Mouse (Mus musculus) right cerebral cortex, adult 2 months (tissue): Measurements from ENCODE around the gene Arnt2.

Source experiments
- DNase-seq, 2 experiments: peaks; one replicate each; pipeline ENCODE4 v3.0.0; 2021 to 2022; ENCODE audit warnings: low spot score in 2 of 2

Arnt2 gene

DNA sequence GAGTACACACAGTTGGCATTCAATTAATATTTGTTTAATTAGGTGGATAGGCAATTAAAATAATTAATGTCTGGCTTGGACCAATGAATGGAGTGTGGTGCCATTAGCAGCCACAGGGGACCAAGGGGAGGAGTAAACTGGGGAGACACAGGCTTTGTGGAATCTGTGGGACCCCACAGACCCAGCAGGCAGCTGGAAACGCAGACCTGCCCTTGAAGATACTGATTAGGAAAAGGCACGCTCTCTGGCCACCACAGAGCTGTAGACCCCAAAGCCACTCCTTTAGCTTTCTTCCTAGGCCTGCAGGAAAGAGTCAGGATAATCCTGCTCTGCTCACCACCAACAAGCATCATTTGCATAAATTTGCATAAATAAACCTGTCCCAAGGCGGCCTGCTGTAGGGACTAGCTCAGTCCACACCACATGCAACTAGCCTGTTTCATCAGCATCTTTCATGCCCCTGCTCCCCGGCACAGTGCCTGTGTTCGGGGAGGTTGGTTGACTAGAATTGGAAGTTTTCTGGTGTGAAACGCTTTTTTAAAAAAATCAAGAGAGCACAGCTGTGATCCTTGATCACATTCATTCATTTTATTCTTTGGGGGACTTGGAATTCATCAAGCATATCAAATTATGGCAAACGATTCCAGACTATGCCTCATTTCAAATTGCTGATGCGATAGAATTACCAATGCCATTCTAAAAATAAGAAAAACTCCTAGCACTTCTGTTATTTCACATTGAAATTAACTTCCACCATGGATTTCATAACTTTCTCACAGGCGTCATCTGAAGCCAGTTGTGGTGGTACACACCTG lies 8.1 kb downstream of the Arnt2 start:
- DNase-seq = no peak

DNA sequence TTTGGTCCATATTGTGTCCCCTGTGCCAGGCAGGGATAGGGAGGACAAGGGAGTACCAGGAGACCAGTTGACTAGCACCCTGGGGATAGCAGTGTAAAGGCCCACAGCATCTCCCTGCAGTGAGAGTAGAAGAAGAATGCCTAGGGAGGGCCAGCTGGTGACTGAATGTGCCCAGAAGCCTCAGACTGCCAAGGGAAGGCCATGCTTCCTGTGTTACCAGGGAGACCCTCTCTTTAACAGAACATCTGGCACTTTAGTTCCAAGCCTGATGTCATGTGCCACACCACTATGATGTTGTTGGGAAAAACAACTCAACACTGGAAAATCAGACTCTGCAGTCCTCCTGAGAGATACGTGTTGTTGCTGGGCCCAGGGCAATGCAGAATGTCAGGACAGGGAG lies 12.7 kb downstream of the Arnt2 start:
- no peak for DNase-seq

DNA sequence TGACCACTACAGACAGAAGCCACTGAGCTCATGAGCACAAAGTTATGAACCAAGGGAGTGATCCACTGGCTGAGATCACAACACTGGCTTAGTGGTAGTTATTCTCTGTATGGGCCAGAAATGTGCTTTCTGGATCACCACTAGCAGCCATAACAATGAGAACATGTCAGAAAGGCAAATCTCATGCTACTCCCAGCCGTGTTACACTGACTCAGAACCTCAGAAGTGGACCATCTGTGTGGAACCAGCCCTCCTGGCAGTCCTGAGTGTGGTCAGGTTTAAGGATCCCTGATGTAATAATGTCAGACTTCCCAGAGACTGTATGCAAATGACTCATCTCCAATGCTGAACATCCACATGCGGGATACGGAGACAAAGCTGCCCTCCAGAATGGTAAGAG lies 13.4 kb downstream of the Arnt2 start:
- DNase-seq = no peak

DNA sequence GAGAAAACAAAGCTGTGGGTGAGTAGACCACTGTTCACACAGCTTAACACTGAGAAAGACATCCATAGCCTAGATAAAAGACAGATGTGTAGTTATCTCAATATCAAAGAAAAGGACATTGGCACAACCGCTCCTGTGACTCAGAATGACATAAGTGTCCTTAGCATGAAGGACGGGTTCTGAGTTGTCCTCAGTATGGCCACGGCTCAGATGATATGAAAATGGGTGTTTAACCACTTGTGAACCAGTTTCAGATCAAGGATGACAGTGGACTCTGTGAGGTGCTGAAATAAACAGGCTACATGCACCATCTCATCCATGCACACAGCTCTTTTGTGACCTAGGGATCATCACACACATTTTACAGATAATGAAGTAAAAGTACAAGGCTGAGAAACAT lies 22.1 kb downstream of the Arnt2 start:
- no peak for DNase-seq

DNA sequence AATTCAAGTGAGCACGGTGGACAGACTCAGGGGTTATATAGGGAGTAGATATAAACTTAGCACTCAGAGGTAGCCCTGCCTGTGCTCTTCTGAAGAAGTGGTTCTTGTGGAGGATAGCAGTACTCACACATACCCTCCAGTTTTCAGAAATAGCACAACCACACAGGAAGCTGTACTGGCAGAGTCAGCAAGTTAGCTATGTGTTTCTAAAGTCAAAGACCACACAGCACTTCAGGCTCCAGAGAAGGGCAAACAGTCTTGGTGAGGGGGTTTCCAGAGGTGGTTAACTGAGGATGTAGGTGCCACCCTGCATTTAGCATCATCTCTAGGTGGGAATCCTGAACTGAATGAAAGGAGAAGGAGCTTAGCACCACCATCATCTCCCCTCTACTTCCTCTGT lies 23.5 kb downstream of the Arnt2 start:
- no peak for DNase-seq

DNA sequence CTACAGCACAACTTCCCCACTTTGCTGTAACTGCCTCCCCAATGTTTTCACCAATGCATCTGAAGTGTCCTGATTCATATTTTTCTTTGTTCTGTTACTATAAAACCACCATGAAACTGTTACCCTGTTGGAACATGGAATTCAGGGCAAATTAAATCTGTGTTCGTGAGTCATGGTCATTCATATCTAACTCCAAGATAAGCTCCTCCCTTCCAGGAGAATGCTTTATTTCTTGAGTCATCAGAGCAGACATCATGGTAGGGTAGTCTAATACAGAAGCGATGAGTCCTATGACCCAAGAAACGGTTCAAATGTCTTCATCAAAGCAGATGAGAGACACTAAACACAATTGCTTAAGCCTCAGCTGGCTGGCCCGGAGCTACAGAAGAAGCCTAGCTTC lies 25.2 kb downstream of the Arnt2 start:
- DNase-seq = no peak

DNA sequence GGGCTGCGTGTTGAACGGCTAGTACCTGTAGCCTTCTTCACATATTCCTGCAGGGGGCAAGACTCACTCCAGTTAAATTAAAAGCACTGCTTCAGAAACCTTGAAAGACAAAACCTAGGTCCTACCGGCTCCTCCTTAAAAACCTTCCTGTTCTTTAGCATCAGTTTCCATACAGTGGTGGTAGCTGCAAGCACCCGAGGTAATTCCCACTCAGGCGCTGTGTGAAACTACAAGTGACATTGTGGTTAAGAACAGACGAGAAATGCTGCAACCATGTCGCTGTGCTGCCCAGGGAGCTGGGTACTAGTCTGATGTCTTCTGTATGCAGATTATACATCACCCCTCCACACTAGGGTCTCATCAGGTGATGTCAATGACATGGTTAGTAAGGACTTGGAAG lies 25.9 kb downstream of the Arnt2 start:
- no peak for DNase-seq

DNA sequence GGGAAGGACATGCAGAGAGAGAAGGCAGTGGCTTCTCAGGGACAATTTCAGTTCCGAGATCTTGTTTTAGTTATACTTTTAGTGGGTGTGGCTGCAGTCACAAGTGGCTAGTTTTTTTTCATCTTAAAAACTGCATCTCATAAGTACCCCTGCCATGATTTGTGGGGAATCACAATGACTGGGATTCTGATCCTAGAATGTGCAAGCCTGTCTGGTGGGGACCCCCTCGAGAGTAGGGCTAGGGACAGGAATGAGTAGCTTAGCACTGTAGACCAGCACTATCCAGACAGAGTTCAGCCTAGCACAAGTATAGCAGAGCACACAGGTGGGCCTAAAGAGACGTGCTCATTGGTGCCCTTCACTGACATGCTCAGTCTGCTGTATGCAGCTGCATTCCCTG lies 27.6 kb downstream of the Arnt2 start:
- DNase-seq = no peak

DNA sequence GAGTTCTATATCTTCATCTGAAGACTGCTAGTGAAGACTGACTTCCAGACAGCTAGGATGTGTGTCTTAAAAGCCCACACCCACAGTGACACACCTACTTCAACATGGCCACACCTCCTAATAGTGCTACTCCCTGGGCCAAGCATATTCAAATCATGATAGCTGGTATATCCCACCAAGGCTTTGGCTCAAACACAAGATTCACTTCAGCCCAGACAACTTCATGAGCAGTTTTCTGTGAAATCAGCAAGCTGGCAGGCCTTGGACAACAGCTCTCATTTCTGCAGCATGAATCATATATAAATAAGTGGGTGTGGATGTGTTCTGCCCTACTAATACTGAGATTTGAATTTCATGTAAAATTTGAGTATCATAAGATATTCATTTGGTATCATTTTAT lies 29.2 kb downstream of the Arnt2 start:
- no peak for DNase-seq

DNA sequence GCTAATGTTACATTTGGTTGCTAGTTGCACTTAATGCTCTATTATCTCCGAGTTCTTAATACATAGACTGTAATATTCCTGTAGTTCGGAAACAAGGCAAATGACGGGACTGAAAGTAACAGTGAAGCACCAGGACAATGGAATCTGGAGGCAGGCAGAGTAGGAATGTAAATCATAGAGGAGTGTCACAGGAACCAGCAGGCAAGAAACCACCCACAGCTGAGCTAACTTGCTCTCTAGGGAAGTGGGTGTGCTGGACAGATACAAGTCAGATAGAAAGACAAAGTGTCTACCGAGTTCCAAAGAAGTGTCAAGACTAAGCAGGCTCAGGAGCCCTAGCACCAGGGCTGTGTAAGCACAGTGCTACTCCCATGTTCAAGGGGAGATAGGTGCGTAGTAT lies 32.6 kb downstream of the Arnt2 start:
- no peak for DNase-seq

DNA sequence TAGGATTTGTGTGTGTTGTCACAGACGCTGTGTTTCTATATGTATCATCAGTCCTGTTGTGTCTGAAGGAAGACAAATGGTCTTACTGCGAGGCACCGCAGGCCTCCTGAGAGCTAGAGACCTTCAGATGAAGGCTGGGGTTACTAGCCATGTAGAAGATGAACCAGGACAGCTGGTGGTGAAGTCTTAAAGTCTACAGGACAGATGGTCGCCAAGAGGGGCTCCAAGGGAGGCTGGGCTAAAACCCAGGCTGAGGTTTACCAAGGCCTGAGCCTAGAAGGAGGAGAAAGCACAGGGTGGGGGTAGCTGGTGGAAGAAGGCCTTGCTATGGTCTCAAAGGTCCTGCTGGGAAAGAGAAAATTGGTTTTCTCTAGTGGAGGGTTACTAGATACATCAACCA lies 36.3 kb downstream of the Arnt2 start:
- DNase-seq = no peak

DNA sequence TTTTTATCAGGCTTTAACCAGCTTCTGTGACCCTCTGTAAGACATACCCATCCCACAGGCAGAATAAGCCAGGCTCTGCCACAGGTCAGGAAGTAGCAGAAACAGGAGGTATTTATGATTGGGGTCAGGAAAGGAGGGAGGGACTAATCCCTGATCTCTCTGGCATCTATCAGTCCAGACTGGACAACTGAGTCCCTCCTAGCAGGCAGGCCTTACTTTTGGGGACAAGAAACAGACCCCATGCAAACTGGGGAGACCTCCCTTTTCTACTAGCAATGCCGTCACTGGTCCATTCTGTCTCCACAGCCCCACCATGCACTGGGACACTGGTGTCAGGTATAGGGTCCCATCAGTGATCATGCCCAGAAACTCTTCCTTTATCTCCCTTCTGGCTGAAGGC lies 37.1 kb downstream of the Arnt2 start:
- no peak for DNase-seq

DNA sequence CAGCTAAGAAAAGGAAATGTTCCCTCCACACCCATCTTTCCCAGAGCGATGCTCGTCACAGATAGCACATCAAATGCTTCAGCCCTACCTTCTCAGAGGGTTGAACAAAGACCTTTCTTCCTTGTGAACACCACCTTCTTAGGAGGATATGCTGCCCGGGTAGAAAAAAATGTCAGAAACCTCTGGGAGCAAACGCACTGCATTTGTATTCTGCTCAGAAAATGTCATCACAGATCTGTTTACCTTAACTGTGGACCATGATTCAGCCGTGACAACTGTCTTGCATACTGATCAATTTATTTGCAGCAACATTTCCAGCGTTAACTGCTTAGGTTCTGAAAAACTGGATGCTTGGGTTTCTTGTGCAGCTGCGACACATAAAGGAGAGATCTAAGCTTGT lies 37.7 kb downstream of the Arnt2 start:
- DNase-seq = no peak

DNA sequence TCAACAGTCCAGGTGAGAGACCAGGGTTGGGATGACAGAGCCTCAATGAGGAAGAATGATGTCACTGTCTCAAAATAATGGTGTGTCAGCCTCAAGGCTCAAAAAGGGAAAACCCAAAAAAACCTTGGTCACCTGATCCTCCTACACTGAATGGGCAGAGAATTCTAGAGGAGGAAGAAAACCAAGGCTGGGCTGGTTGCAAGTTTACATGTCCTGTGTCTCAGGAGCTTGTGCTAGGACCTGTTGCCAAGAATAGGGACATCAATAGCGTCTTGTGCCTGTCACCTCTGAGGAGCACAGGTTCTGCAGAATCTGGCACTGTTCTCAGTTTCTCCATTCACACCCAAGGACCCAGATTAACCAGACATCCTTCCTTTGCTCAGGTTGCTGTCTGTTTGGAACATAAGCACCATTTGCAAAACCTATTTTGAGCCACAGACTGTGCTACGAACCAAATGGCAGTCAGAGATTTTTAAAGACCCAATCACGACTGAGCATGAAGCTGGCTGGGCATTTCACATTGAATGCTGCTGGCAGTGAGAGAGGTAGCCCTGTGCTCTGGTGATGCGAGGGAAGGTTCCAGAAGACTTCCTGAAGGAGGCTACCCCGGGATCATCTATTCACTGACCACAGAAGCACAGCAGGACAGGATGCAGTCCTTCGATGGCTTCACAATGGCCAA lies 38.9 kb downstream of the Arnt2 start:
- DNase-seq = peak; percentile 54 to 71

DNA sequence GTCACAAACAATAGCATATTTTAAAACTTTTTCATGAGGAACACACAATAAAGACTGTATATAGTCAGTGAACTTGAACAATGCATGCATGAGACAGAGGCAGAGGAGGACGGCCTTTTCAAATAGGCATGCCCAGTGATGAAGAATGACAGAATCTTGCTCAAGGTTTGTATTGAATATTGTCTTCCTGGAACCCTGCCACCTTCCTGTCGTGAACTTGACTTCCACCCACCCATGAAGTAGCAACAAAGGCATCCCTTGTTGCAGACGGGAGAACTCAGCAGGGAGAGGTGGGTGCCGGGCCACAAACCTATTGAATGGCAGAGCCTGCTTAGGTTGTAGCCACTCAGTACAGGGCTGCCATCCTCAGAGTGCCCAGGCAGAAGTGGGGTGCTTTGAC lies 43.7 kb downstream of the Arnt2 start:
- DNase-seq = no peak

DNA sequence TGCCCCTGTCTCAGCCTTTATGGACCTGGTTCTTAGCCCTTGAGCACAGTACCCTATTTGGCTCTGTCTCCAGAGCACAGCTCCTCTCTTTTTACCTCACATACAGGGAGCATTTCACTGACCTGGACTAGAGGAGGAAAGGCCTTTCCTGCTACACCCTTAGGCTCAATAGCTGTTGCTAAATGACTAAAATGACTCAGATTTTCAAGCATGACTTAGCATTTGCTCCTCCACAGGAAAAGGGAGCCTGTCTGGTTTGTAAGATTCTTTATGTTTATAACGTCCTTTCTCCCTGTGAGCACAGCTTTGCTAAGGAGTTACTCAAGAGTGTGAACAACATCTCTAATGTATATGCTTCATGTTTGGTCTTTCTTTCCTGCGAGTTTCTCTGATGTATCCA lies 47.3 kb downstream of the Arnt2 start:
- DNase-seq = no peak

DNA sequence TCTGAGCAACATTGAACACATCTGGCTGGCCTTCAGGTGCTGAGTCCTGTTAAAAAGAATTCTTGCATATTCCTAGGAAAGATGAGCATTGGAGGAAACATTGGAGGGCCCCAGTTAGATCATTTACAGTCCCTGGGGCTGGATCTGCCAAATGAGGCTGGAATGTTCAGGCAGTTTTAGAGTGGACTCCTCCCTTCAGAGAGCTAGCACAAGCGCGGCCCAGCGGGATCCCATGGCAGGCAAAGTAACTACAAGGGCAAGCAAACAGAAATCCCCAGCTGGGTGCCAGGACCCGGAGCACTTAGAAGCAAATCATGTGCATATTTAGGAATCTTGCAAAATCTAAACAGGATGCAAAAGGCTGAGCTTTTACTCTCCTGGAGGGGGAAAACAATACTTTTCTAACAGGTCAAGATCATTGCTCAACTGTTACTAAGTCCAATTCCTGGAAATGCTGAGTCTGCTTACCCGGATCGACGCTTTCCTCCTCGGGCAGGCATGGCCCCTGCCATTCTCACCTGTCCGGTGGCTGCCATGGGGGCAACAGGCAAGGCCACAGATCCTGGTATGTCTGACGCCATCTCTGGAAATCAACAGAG lies 48.8 kb downstream of the Arnt2 start:
- DNase-seq = no peak

DNA sequence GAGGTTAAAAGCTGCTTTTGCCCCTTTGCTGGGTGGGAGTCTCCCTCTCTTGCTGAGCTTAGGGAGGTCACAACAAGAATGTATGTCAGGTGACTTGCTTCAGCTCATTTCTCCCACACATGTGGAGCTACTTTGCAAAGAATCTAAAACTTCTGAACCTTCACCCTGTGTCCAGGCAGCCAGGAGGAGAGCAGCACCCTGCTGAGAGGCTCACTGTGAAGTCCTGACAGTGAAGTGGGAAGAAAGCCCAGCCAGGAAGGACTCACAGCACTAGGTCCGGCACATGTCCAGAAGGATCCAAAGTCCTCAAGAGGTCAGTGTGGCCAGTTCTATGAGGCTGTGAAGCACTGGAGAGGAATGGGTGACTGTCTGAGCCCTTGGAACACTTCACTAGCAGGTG lies 51.5 kb downstream of the Arnt2 start:
- DNase-seq = no peak

DNA sequence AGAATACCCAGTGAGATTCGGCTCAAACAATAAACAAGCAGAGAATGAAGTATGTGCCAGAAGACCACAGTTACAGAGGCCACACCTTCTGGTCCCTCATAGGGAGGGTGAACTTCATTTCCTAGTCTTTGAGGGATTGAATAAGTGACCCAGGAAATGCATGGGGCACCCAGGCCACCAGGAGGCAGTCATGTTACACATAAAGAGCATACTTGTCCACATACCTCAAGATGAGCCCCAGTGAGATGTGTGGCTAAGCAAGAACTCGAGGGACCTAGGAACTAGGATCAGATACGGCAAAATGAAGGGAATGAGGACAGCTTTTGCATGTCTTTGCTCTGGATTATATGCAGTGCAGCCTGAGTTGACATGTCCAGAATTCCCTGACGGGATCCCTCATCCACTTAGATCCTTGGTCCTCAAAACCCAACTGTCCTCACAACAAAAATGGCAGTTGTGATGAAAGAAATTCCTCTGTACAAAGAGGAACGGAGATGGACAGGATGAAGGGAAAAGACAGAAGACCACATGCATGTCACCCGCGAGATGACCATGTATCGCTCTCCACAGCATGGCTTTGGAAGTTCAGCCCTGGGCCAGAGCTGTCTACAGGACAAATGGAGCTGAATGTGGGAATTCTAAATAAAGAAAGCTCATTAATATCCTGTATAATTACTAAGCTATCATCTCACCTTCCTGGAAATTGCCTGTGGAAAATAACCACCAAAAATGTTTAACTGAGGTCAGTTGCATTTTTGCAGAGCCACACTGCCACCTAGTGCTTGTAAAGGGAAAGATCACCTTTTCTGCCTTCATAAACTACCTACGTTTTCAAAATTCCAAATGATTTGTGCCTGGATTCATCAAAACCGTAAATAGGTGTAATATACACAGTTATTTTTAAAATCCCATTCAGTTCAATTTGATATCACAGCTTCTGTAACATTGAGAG lies 54.1 kb downstream of the Arnt2 start:
- DNase-seq = peak; percentile 67 to 75

DNA sequence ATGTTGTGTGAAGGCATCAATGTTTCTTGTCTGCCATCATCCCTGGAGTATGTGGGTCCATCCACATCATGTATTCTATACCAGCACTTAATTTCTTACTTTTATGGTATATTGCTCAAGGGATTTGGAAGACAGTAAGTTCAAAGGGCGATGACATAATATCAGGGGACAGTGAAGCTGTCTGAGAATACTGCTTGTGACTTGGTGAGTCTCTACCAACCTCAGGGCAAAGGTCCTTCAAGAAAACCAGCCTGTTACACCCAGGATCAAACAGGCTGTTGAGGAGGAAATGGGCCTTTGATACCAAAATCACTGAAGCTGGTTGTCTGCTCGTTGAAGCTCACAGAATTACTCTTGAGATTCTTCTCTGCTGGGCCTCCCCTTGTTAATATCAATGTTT lies 55.1 kb downstream of the Arnt2 start:
- DNase-seq = no peak

DNA sequence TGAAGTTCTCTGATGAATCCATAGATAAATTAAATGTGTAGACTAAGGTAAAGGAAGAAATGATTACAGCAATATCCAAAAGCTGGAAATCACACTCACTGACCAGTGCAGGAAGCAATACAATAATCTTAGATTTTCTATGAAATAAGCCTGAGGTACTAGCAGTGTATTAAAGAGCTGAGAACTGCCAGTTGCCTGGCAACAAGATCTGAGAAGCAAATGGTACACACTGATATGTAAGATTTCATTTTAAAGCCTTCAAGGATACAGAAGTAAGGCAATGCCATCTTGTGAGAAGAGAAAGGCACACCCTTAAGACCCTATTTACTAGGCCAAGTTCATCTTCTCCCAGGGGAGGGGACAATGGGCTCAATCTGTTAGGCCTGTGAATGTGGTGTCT lies 59.4 kb downstream of the Arnt2 start:
- DNase-seq = no peak

DNA sequence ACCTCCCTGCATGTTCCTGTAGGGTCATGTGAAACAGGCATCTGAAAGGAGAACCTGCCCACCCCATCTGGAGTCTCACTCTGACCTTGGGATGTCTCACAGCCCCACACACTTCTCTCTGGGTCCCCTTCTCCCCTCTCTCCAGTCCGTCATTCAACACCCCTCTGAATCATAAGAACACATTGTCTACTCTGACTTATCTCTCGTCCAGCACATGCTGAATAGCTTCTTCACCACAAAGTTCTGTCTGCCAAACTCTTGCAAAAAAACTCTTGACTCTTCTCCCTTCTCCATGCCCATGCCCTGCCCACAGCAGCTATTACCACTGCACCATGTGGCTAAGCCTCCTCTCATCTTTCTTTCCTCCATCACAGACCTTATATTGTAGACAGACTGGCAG lies 60.0 kb downstream of the Arnt2 start:
- no peak for DNase-seq
